Mouse (Mus musculus): ENCODE data around the gene Ppm1a. TPM values are rescaled to one million over a fixed set of nuclear protein-coding genes. Genes with fewer than 3 reads are reported as not detected.
"Not testable (repeated sequence)": the region's sequence is repeated elsewhere in the genome, so short reads cannot be mapped to it uniquely, and the experiment has no call there.

Gene Ppm1a
- polyA plus RNA-seq, 1 experiment from 2014 or later: 55.6 TPM

- not testable (repeated sequence) for H3K4me3 ChIP-seq (replicated peaks); H3K4me1 ChIP-seq; ATAC-seq (ENCODE audit: insufficient number of reproducible peaks, low FRiP score, low TSS enrichment, low read depth); H3K9me3 ChIP-seq (replicated peaks); H3K9ac ChIP-seq; H3K27ac ChIP-seq (replicated peaks); H3K4me2 ChIP-seq (replicated peaks); H3K27me3 ChIP-seq
- 91% methylated on average over 4 of the region's 4 CpGs for WGBS
- H3K36me3 ChIP-seq: peaks cover 38% of the 10 kb centered on the region
Observed at GRCm38 (mm10) chr12:72782786-72783185, 25.5 kb downstream of the Ppm1a start.

DNA sequence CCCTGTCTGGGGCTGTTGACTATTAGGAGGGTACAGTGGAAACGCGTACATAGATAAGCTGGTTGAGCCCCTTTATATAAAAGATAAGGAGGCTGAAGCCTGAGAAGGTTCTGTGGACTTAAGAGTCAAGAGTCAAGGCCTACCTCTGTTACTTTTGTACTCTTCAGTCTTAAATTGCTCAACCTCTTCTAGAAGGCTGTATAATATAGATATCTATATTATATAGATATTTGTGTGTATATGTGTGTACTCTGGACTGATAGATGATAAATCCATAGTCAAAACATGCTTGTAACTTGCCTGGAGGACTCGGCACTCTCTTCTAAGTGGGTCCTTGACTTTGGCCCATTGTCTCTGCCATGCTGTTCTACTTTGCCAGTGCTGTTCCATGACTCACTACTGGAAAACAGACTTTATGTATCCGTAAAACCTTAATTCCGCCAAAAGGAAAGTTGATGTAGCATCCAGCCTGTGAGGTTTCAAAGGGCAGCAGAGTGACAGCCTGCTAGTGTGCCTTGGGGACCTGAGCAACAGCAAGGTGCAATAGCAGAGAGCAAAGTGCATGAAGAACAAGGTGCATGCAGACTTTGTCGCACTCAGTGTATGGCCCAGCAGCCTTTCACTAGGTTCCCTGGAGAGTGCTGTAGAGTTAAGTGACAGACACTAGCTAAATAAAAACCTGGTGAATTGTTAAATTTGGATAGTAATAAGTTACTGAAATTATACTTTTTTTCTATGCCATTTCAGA is 28.1 kb downstream of the Ppm1a start:
- no peaks in the 10 kb centered on the region for H3K4me1 ChIP-seq
- no peaks in the 10 kb centered on the region for H3K9me3 ChIP-seq (replicated peaks)
- no peak overlapping the region for H3K27ac ChIP-seq (replicated peaks)
- H3K36me3 ChIP-seq: peaks cover 35% of the 10 kb centered on the region
- no peak overlapping the region for H3K4me2 ChIP-seq (replicated peaks)
- H3K4me3 ChIP-seq (replicated peaks): no peak overlapping the region
- WGBS: 95% methylated on average over 6 of the region's 6 CpGs
- no peak for ATAC-seq (ENCODE audit: insufficient number of reproducible peaks, low FRiP score, low TSS enrichment, low read depth)
- no peak overlapping the region for H3K9ac ChIP-seq
- H3K27me3 ChIP-seq: no peaks in the 10 kb centered on the region

DNA sequence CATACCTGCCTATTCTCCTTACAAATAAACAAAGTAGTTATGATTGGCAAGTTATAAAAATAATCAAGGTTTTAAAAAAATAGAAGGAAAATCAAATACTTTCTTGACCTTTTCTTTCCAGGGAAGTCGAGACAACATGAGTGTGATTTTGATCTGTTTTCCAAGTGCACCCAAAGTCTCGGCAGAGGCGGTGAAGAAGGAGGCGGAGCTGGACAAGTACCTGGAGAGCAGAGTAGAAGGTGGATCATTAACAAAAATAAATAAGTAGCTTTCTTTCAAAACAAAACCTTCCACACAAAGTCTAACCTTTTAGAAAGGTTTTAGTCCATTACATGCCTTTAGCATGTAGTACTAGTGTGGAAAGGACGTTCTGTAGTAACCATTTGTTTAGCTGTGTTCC is 29.3 kb downstream of the Ppm1a start:
- H3K4me3 ChIP-seq (replicated peaks): no peak overlapping the region
- peaks cover 35% of the 10 kb centered on the region for H3K36me3 ChIP-seq
- H3K4me1 ChIP-seq: no peaks in the 10 kb centered on the region
- H3K9me3 ChIP-seq (replicated peaks): no peaks in the 10 kb centered on the region
- H3K9ac ChIP-seq: no peak overlapping the region
- H3K4me2 ChIP-seq (replicated peaks): no peak overlapping the region
- WGBS: 87% methylated on average over 5 of the region's 5 CpGs
- H3K27ac ChIP-seq (replicated peaks): no peak overlapping the region
- ATAC-seq (ENCODE audit: insufficient number of reproducible peaks, low FRiP score, low TSS enrichment, low read depth): no peak
- no peaks in the 10 kb centered on the region for H3K27me3 ChIP-seq

DNA sequence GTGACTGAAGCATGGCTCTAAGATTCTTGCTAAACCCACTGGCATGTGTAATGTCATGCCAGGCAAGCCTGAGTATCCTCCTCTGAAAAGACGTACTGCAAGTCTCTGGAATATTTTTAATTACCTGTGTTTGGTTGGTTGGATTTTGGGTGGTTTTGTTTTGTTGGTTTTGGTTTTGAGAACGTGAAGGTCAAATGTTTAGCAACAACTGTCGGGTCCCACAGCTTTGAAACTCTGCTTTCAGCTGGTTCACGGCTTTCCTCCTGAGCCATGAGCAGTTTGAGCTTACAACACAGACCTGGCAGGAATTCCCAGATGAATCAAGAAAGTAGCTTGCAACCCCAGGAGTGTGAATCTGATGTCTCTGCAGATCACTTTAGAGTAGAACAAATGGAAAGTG is 29.7 kb downstream of the Ppm1a start:
- ATAC-seq (ENCODE audit: insufficient number of reproducible peaks, low FRiP score, low TSS enrichment, low read depth): no peak
- H3K4me3 ChIP-seq (replicated peaks): no peak overlapping the region
- H3K9ac ChIP-seq: no peak overlapping the region
- H3K4me2 ChIP-seq (replicated peaks): no peak overlapping the region
- no peaks in the 10 kb centered on the region for H3K9me3 ChIP-seq (replicated peaks)
- no peaks in the 10 kb centered on the region for H3K27me3 ChIP-seq
- no peak overlapping the region for H3K27ac ChIP-seq (replicated peaks)
- 78% methylated on average over 4 of the region's 4 CpGs for WGBS
- H3K4me1 ChIP-seq: no peaks in the 10 kb centered on the region
- peaks cover 35% of the 10 kb centered on the region for H3K36me3 ChIP-seq

DNA sequence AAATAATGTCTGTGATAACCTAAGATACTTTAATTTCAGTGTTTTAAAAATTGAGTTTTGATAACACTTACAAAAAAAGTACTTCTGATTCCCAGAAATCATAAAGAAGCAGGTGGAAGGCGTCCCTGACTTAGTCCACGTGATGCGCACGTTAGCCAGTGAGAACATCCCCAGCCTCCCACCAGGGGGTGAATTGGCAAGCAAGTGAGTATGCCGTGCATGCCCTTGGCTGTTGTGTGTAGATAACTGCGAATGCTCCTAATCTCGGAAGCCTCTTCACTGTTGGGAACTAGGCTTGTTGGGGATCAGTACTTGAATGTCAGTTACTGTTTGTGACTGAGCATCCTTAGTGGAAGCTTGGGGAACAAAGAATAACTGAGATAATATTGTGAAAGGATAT is 33.3 kb downstream of the Ppm1a start:
- peaks cover 28% of the 10 kb centered on the region; the same call in 1 of the 2 replicates for H3K36me3 ChIP-seq
- H3K4me2 ChIP-seq (replicated peaks): no peak overlapping the region
- 76% methylated on average over 7 of the region's 7 CpGs for WGBS

GRCm38 (mm10) chr12:72792320-72793091 is 35.3 kb downstream of the Ppm1a start:
- ATAC-seq (ENCODE audit: insufficient number of reproducible peaks, low FRiP score, low TSS enrichment, low read depth): no peak
- no peaks in the 10 kb centered on the region for H3K27me3 ChIP-seq
- no peaks in the 10 kb centered on the region for H3K4me1 ChIP-seq
- H3K27ac ChIP-seq (replicated peaks): no peak overlapping the region
- no peak overlapping the region for H3K9ac ChIP-seq
- H3K4me2 ChIP-seq (replicated peaks): no peak overlapping the region
- no peaks in the 10 kb centered on the region for H3K9me3 ChIP-seq (replicated peaks)
- 87% methylated on average over 11 of the region's 11 CpGs for WGBS
- H3K4me3 ChIP-seq (replicated peaks): no peak overlapping the region
- peaks cover 18% of the 10 kb centered on the region; the same call in 1 of the 2 replicates for H3K36me3 ChIP-seq

More for the DNA sequence above, 33.3 kb downstream of the Ppm1a start:
- Histone ChIP-seq H3K27ac (replicated peaks) (no peak overlapping the region), H3K9me3 (replicated peaks) (no peaks in the 10 kb centered on the region), H3K27me3 (no peaks in the 10 kb centered on the region), H3K4me3 (replicated peaks) (no peak overlapping the region), H3K4me1 (no peaks in the 10 kb centered on the region), H3K9ac (no peak overlapping the region)
- ATAC-seq (ENCODE audit: insufficient number of reproducible peaks, low FRiP score, low TSS enrichment, low read depth): no peak

- Histone ChIP-seq H3K27ac (replicated peaks) (no peak overlapping the region), H3K9me3 (replicated peaks) (no peaks in the 10 kb centered on the region), H3K4me1 (no peaks in the 10 kb centered on the region), H3K27me3 (no peaks in the 10 kb centered on the region), H3K4me2 (replicated peaks) (no peak overlapping the region), H3K9ac (no peak overlapping the region), H3K36me3 (peaks cover 18% of the 10 kb centered on the region; the same call in 1 of the 2 replicates), H3K4me3 (replicated peaks) (no peak overlapping the region)
- WGBS: 90% methylated on average over 8 of the region's 8 CpGs
- ATAC-seq (ENCODE audit: insufficient number of reproducible peaks, low FRiP score, low TSS enrichment, low read depth): no peak
Observed at GRCm38 (mm10) chr12:72793983-72794382, 36.7 kb downstream of the Ppm1a start.

DNA sequence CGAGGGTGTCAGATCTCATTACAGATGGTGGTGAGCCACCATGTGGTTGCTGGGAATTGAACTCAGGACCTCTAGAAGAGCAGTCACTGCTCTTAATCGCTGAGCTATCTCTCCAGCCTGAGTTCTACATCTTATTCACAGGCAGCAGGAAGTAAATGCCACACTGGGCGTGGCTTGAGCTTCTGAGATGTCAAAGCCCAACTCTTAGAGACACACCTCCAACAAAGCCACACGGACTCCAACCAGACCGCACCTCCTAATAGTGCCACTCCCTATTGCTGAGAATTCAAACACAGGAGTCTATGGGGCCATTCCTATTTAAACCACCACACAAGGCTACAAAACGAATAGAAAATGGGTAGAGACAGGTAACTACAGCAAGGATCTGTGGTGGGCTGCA is 52.5 kb downstream of the Ppm1a start:
- H3K36me3 ChIP-seq: no peaks in the 10 kb centered on the region
- 77% methylated on average over 6 of the region's 6 CpGs for WGBS
- no peak for ATAC-seq (ENCODE audit: insufficient number of reproducible peaks, low FRiP score, low TSS enrichment, low read depth)
- no peak overlapping the region for H3K4me3 ChIP-seq (replicated peaks)
- no peaks in the 10 kb centered on the region for H3K27me3 ChIP-seq
- H3K27ac ChIP-seq (replicated peaks): no peak overlapping the region
- H3K4me1 ChIP-seq: no peaks in the 10 kb centered on the region
- no peaks in the 10 kb centered on the region for H3K9me3 ChIP-seq (replicated peaks)
- H3K4me2 ChIP-seq (replicated peaks): no peak overlapping the region
- H3K9ac ChIP-seq: no peak overlapping the region

GRCm38 (mm10) chr12:72811588-72811987 is 54.3 kb downstream of the Ppm1a start:
- Histone ChIP-seq H3K9ac (no peak overlapping the region), H3K27ac (replicated peaks) (no peak overlapping the region), H3K27me3 (no peaks in the 10 kb centered on the region), H3K9me3 (replicated peaks) (no peaks in the 10 kb centered on the region), H3K36me3 (no peaks in the 10 kb centered on the region), H3K4me2 (replicated peaks) (no peak overlapping the region), H3K4me1 (no peaks in the 10 kb centered on the region), H3K4me3 (replicated peaks) (no peak overlapping the region)
- WGBS: 81% methylated on average over 3 of the region's 3 CpGs
- no peak for ATAC-seq (ENCODE audit: insufficient number of reproducible peaks, low FRiP score, low TSS enrichment, low read depth)

DNA sequence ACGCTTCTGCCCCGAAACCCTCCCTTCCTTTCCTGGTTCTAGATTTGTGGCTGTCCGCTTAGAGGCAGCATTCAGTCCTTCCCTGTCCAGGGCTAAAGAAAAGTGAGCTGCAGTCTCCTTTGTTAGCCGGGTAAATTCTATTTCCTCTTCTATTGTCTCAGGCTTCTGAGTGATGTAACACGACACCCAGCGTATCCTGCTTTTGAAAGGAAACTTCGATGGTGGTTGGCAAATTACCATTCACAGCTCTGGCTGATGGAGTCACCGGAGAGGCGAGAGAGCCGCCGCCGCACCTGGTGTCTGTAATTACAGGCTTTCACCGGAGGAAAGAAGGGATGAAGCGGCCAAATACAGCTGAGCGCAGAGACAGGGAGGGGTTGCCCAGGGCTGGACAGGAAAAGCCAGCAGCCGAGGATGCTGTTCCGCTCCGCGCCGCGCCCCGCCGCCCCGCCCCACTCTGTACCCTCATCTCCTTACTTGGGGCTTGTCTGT is 63.7 kb downstream of the Ppm1a start:
- Histone ChIP-seq H3K4me3 (replicated peaks) (peak overlapping the region; percentile 46), H3K4me1 (peaks cover 9% of the 10 kb centered on the region; the same call in 1 of the 2 replicates), H3K36me3 (no peaks in the 10 kb centered on the region), H3K27me3 (no peaks in the 10 kb centered on the region), H3K27ac (replicated peaks) (peak overlapping the region; percentile 79), H3K4me2 (replicated peaks) (peak overlapping the region; percentile 73), H3K9me3 (replicated peaks) (no peaks in the 10 kb centered on the region), H3K9ac (peak overlapping the region; percentile 12; the same call in 1 of the 2 replicates)
- WGBS: 2% methylated on average over 24 of the region's 24 CpGs
- ATAC-seq (ENCODE audit: insufficient number of reproducible peaks, low FRiP score, low TSS enrichment, low read depth): peak; percentile 88

DNA sequence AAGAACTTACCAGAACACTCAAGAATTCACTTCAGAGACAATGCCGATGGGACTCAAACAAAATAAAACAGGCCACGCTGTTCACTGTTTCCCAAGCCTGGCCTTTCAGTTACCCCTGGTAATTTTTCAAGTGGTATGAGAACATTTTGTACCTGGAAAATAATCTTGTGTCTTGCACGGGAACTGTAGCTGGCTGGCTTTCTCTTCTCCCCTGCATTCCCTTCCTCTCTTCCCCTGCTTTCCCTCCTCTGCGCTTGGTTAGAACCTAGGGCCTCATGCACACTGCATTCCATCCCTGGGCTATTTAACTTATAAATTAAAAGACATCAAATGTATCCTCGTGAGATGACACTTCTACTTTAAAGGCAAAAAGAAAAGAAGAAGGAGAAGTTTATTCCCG is 64.3 kb downstream of the Ppm1a start:
- H3K27ac ChIP-seq (replicated peaks): peak overlapping the region; percentile 79
- H3K4me2 ChIP-seq (replicated peaks): peak overlapping the region; percentile 73
- H3K27me3 ChIP-seq: no peaks in the 10 kb centered on the region
- peaks cover 9% of the 10 kb centered on the region; the same call in 1 of the 2 replicates for H3K4me1 ChIP-seq
- ATAC-seq (ENCODE audit: insufficient number of reproducible peaks, low FRiP score, low TSS enrichment, low read depth): no peak
- H3K9ac ChIP-seq: no peak overlapping the region
- WGBS: 32% methylated on average over 6 of the region's 6 CpGs
- peak overlapping the region; percentile 46 for H3K4me3 ChIP-seq (replicated peaks)
- no peaks in the 10 kb centered on the region for H3K9me3 ChIP-seq (replicated peaks)
- no peaks in the 10 kb centered on the region for H3K36me3 ChIP-seq

Data from embryonic facial prominence, embryonic 15.5 days (tissue).